Mouse (Mus musculus): Measurements from ENCODE around the gene Gm7361. TPM values are rescaled to one million over a fixed set of nuclear protein-coding genes. Genes with fewer than 3 reads are reported as not detected.
"Not testable (repeated sequence)": the region's sequence is repeated elsewhere in the genome, so short reads cannot be mapped to it uniquely, and the experiment has no call there.

The Gm7361 gene
- polyA plus RNA-seq (2015; fragmentation: Nextera tagmentation; extraction: Ambion mirVana): not detected in 2 replicates

DNA sequence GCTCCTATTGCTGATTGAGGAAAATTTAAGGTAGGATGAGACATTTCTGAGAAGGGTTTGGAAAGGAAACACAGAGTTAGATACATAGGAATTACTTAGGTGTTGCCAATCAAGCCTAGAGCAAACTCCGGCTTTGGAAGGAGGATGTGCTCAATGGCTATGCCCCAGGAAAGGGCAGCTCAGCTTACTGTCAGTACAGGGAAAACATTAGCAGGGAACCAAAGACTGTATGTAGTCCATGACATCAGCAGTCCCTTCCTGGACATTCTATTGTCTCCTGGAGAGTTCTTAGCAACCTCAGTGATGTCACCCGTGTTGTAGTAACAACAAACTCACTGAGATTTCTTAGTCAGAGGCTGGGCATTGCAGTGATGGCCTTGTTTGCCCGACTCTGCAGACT, at the start of gene Gm7361:
Gene Gm7361 (plus strand): TSS at position 301 of the 400 bp plus-strand sequence.
- H3K27me3 ChIP-seq (replicated peaks); H3K4me1 ChIP-seq; H3K4me2 ChIP-seq; ATAC-seq (ENCODE audit: extremely low read depth, insufficient number of reproducible peaks, low FRiP score, low TSS enrichment); H3K27ac ChIP-seq (replicated peaks); H3K4me3 ChIP-seq; H3K9me3 ChIP-seq; H3K36me3 ChIP-seq; H3K9ac ChIP-seq: not testable (repeated sequence)
- WGBS: 64% methylated on average over 3 of the region's 3 CpGs

DNA sequence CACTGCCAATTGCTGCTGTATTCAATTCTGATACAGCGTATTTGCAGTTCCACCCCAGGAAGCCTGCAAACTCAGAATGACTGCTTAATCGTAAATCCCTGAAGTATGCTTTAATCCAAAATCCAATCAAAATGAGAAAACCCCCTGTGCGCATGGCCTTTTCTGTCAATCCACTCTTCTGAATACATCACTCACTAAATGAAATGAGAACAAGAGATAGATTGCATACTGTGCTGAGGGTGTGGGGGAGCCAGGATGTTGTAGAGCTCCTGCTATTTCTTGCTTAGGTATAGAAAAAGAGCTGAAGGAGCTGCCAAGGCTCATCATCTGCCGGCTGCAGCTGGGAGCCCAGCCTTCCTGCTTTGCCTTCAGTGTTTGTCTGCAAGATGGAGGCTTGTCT, 46.5 kb upstream of the Gm7361 start:
- no peaks in the 10 kb centered on the region for H3K27me3 ChIP-seq (replicated peaks)
- H3K27ac ChIP-seq (replicated peaks): no peak overlapping the region
- H3K9me3 ChIP-seq: no peaks in the 10 kb centered on the region
- 79% methylated on average over 4 of the region's 4 CpGs for WGBS
- H3K4me3 ChIP-seq: no peak overlapping the region
- H3K4me2 ChIP-seq: no peak overlapping the region
- no peaks in the 10 kb centered on the region for H3K4me1 ChIP-seq
- no peaks in the 10 kb centered on the region for H3K36me3 ChIP-seq
- ATAC-seq (ENCODE audit: extremely low read depth, insufficient number of reproducible peaks, low FRiP score, low TSS enrichment): no peak
- no peak overlapping the region for H3K9ac ChIP-seq

DNA sequence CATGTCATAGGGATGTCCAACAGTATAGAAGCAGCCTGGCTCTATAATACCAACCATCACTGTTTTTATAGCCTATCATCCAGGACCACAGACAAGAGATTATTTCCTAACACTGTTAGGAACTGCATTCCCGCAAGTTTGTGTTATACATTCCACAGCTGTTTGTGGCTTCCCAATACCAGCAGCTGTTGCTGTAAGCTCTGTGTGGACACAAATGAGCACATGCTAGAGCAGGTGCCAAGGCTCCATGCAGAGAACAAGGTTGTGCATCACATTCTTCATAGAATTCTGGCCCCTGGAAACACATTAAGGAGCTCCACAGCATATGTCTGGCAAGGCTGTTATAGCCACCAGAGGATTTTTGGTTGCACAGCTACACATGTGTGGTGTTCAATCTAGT, 35.4 kb upstream of the Gm7361 start:
- whole genome bisulfite sequencing: 69% methylated on average over 1 of the region's 1 CpGs
- no peak overlapping the region for H3K4me3 ChIP-seq
- H3K9ac ChIP-seq: no peak overlapping the region

GRCm38 (mm10) chr5:26266656-26267055, 9.2 kb downstream of the Gm7361 start:
- H3K9me3 ChIP-seq; H3K27ac ChIP-seq (replicated peaks); H3K4me2 ChIP-seq; H3K9ac ChIP-seq; H3K27me3 ChIP-seq (replicated peaks); H3K4me3 ChIP-seq; ATAC-seq (ENCODE audit: extremely low read depth, insufficient number of reproducible peaks, low FRiP score, low TSS enrichment); H3K4me1 ChIP-seq; H3K36me3 ChIP-seq: not testable (repeated sequence)
- 61% methylated on average over 3 of the region's 3 CpGs for WGBS

More for the DNA sequence above, 35.4 kb upstream of the Gm7361 start:
- no peaks in the 10 kb centered on the region for H3K36me3 ChIP-seq
- H3K27ac ChIP-seq (replicated peaks): no peak overlapping the region
- no peak for ATAC-seq (ENCODE audit: extremely low read depth, insufficient number of reproducible peaks, low FRiP score, low TSS enrichment)
- H3K4me2 ChIP-seq: no peak overlapping the region
- H3K9me3 ChIP-seq: no peaks in the 10 kb centered on the region
- H3K4me1 ChIP-seq: no peaks in the 10 kb centered on the region
- H3K27me3 ChIP-seq (replicated peaks): no peaks in the 10 kb centered on the region

DNA sequence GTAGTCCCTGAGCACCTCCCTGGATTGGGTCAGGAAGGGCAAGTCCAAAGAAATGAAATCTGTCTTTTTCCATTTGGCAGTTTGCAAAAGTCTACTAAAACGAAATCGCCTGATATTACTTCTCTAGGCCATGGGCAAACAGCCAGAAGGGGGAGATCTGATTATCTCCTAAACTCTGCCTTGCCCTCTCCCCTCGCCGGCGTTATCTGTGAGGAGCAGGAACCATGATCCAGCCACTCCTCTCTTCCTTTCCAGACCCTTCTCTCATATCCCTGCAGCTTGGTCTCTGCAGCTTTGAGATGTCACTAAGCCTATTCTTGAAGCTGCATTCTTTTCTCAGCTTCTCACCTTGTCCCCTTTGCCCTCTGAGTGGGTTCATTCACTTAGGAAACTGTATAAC, 22.9 kb downstream of the Gm7361 start:
- H3K36me3 ChIP-seq: no peaks in the 10 kb centered on the region
- no peak for ATAC-seq (ENCODE audit: extremely low read depth, insufficient number of reproducible peaks, low FRiP score, low TSS enrichment)
- H3K9ac ChIP-seq: no peak overlapping the region
- H3K9me3 ChIP-seq: no peaks in the 10 kb centered on the region
- no peaks in the 10 kb centered on the region for H3K4me1 ChIP-seq
- no peak overlapping the region for H3K4me3 ChIP-seq
- no peak overlapping the region for H3K4me2 ChIP-seq
- WGBS: 48% methylated on average over 5 of the region's 5 CpGs
- H3K27ac ChIP-seq (replicated peaks): no peak overlapping the region
- no peaks in the 10 kb centered on the region for H3K27me3 ChIP-seq (replicated peaks)

GRCm38 (mm10) chr5:26281717-26282116, 24.2 kb downstream of the Gm7361 start:
- H3K9ac ChIP-seq: no peak overlapping the region
- H3K4me2 ChIP-seq: no peak overlapping the region
- no peak overlapping the region for H3K27ac ChIP-seq (replicated peaks)
- ATAC-seq (ENCODE audit: extremely low read depth, insufficient number of reproducible peaks, low FRiP score, low TSS enrichment): no peak
- no peaks in the 10 kb centered on the region for H3K36me3 ChIP-seq
- H3K9me3 ChIP-seq: no peaks in the 10 kb centered on the region
- H3K4me3 ChIP-seq: no peak overlapping the region
- H3K27me3 ChIP-seq (replicated peaks): no peaks in the 10 kb centered on the region
- WGBS: 75% methylated on average over 1 of the region's 1 CpGs
- H3K4me1 ChIP-seq: no peaks in the 10 kb centered on the region

- no peak for ATAC-seq (ENCODE audit: extremely low read depth, insufficient number of reproducible peaks, low FRiP score, low TSS enrichment)
- WGBS: 7% methylated on average over 4 of the region's 4 CpGs
- Histone ChIP-seq H3K27me3 (replicated peaks) (no peaks in the 10 kb centered on the region), H3K4me2 (no peak overlapping the region), H3K9ac (no peak overlapping the region), H3K9me3 (no peaks in the 10 kb centered on the region), H3K36me3 (no peaks in the 10 kb centered on the region), H3K4me3 (no peak overlapping the region), H3K4me1 (no peaks in the 10 kb centered on the region), H3K27ac (replicated peaks) (no peak overlapping the region)
These were observed 24.8 kb downstream of the Gm7361 start for GRCm38 (mm10) chr5:26282282-26282681.

- WGBS: 69% methylated on average over 1 of the region's 1 CpGs
These were observed 25.9 kb downstream of the Gm7361 start for GRCm38 (mm10) chr5:26283399-26283798.

GRCm38 (mm10) chr5:26291621-26292020, 34.1 kb downstream of the Gm7361 start:
- ATAC-seq (ENCODE audit: extremely low read depth, insufficient number of reproducible peaks, low FRiP score, low TSS enrichment): no peak
- 77% methylated on average over 1 of the region's 1 CpGs for WGBS
- no peak overlapping the region for H3K9ac ChIP-seq
- no peak overlapping the region for H3K4me3 ChIP-seq
- H3K27me3 ChIP-seq (replicated peaks): no peaks in the 10 kb centered on the region
- no peaks in the 10 kb centered on the region for H3K36me3 ChIP-seq
- no peak overlapping the region for H3K4me2 ChIP-seq
- no peaks in the 10 kb centered on the region for H3K4me1 ChIP-seq
- no peaks in the 10 kb centered on the region for H3K9me3 ChIP-seq
- no peak overlapping the region for H3K27ac ChIP-seq (replicated peaks)

More at GRCm38 (mm10) chr5:26283399-26283798, 25.9 kb downstream of the Gm7361 start:
- Histone ChIP-seq H3K4me2 (no peak overlapping the region), H3K27ac (replicated peaks) (no peak overlapping the region), H3K36me3 (no peaks in the 10 kb centered on the region), H3K4me3 (no peak overlapping the region), H3K4me1 (no peaks in the 10 kb centered on the region), H3K27me3 (replicated peaks) (no peaks in the 10 kb centered on the region), H3K9ac (no peak overlapping the region), H3K9me3 (no peaks in the 10 kb centered on the region)
- ATAC-seq (ENCODE audit: extremely low read depth, insufficient number of reproducible peaks, low FRiP score, low TSS enrichment): no peak

DNA sequence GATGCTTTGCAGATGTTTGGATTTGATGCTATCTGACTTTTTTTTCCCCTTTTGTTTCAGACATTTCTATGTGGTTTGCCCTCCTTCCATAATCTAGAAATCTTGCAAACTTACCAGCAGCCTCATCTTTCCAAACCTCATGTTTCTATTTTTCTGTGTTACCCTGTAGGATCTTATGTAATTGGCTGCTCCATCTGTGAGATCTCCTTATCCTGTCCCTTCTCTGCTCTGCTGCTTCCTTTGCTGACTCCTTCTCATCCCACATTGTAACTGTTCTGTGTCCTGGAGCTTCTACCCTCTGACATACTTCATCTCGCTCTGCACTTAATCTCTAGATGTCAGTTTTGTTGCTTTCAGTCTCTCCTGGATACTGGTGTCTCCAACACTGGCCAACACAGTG, 35.8 kb downstream of the Gm7361 start:
- no peak for ATAC-seq (ENCODE audit: extremely low read depth, insufficient number of reproducible peaks, low FRiP score, low TSS enrichment)
- Histone ChIP-seq H3K4me2 (no peak overlapping the region), H3K27me3 (replicated peaks) (no peaks in the 10 kb centered on the region), H3K36me3 (no peaks in the 10 kb centered on the region), H3K4me3 (no peak overlapping the region), H3K9ac (no peak overlapping the region), H3K4me1 (no peaks in the 10 kb centered on the region), H3K27ac (replicated peaks) (no peak overlapping the region), H3K9me3 (no peaks in the 10 kb centered on the region)
- WGBS: 50% methylated on average over 1 of the region's 1 CpGs

All from heart, embryonic 13.5 days (tissue).